Mouse (Mus musculus) liver, embryonic 14.5 days (tissue): ENCODE data around the gene Chga.

ENCODE experiments used
- CTCF ChIP-seq: IDR thresholded peaks from 2 replicates; pipeline ENCODE4 v1.5.1; 2016; ENCODE audit warnings: antibody characterized with exemption, low read depth, control low read depth
- EP300 ChIP-seq: IDR thresholded peaks from 2 replicates; pipeline ENCODE4 v1.6.1; 2016; ENCODE audit warnings: antibody characterized with exemption, low read depth

GRCm38 (mm10) chr12:102576659-102577398 lies 22.1 kb downstream of the Chga start:
- TF ChIP-seq CTCF (no peak), EP300 (no peak)
